Mouse (Mus musculus): Measurements from ENCODE around the gene Col5a3. TPM values are rescaled to one million over a fixed set of nuclear protein-coding genes. Genes with fewer than 3 reads are reported as not detected.

The Col5a3 gene
- polyA plus RNA-seq, 1 experiment from 2014 or later, result 0.59 TPM

DNA sequence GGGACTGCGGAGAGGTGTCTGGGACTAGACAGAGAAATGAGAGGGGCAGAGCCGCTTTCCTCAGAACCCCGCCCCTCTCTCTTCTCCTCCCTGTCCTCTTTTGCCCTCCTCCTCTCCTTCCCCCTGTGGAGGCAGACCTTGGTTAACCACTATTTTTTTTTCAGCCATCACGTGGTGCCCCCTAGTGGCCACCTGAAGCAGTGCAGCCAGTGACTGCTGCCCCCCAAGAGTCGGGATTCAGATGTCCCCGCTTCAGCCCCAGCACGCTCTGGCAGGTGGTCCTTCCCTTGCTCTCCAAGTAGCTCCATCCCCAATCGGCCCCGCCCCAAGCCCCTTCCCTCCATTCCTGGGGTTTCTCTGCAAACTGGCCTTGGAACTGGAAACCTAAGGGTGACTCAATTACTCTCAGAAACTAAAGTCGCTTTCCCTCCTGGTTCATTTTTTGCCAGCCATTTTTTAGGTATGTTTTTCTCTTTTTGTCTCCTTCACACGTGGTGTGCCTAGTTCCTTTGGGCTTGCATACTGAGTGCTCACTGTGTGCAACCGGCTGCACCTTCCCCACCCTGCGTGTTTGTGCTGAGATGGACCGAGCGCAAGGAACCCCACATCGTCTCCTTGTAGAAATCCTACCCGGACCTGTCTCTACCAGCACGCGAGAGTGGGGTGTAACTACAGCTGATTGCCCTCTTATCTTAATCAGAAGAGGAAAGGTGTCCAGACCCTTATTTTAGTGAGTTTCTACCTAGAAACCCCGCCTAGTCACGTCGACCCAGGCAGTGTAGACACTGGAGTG lies 70.7 kb downstream of the Col5a3 start:
- ATAC-seq (ENCODE audit: low read depth), result no peak
- peaks cover 44% of the 10 kb centered on the region for H3K27me3 ChIP-seq
- no peaks in the 10 kb centered on the region for H3K36me3 ChIP-seq
- H3K9ac ChIP-seq, result peak overlapping the region; percentile 85; the same call in 1 of the 2 replicates
- 10% methylated on average over 22 of the region's 22 CpGs for WGBS
- no peaks in the 10 kb centered on the region for H3K9me3 ChIP-seq
- peaks cover 41% of the 10 kb centered on the region for H3K4me1 ChIP-seq (replicated peaks)
- H3K27ac ChIP-seq (replicated peaks), result no peak overlapping the region
- H3K4me2 ChIP-seq, result peak overlapping the region; percentile 76
- H3K4me3 ChIP-seq, result peak overlapping the region; percentile 67

DNA sequence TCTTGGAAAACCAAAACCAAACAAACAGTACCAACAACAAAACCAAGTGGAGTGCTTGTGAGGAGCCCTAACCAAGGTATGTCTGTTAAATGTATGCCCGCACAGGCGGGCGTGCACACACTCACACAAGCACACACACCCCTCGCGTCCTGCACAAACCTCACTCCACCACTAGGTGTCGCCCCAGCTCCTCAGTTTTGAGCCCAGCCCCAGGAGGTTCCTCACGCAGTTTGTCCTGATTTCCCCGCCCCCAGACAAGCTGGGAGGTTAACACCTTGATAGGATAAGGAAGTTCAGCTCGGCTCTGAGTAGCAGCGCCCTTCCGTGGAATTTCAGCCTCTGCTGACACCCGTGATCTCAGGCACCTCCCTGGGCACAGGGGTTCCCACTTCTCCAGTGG lies 74.5 kb downstream of the Col5a3 start:
- no peak overlapping the region for H3K27ac ChIP-seq (replicated peaks)
- H3K4me1 ChIP-seq (replicated peaks), result peaks cover 17% of the 10 kb centered on the region
- H3K4me2 ChIP-seq, result no peak overlapping the region
- H3K36me3 ChIP-seq, result no peaks in the 10 kb centered on the region
- H3K4me3 ChIP-seq, result no peak overlapping the region
- ATAC-seq (ENCODE audit: low read depth), result peak; percentile 42; the same call in 1 of the 2 replicates
- WGBS, result 3% methylated on average over 12 of the region's 12 CpGs
- H3K27me3 ChIP-seq, result peaks cover 41% of the 10 kb centered on the region
- H3K9ac ChIP-seq, result no peak overlapping the region
- H3K9me3 ChIP-seq, result no peaks in the 10 kb centered on the region

GRCm38 (mm10) chr9:20738251-20738999 lies 76.4 kb downstream of the Col5a3 start:
- H3K27ac ChIP-seq (replicated peaks), result no peak overlapping the region
- WGBS, result 40% methylated on average over 8 of the region's 8 CpGs
- no peak overlapping the region for H3K4me3 ChIP-seq
- no peaks in the 10 kb centered on the region for H3K9me3 ChIP-seq
- H3K4me1 ChIP-seq (replicated peaks), result 0 out of 2 replicates have a peak, but pooled peaks cover 3% of the 10 kb centered on the region
- no peaks in the 10 kb centered on the region for H3K36me3 ChIP-seq
- H3K4me2 ChIP-seq, result no peak overlapping the region
- H3K27me3 ChIP-seq, result peaks cover 21% of the 10 kb centered on the region
- H3K9ac ChIP-seq, result no peak overlapping the region
- ATAC-seq (ENCODE audit: low read depth), result no peak

DNA sequence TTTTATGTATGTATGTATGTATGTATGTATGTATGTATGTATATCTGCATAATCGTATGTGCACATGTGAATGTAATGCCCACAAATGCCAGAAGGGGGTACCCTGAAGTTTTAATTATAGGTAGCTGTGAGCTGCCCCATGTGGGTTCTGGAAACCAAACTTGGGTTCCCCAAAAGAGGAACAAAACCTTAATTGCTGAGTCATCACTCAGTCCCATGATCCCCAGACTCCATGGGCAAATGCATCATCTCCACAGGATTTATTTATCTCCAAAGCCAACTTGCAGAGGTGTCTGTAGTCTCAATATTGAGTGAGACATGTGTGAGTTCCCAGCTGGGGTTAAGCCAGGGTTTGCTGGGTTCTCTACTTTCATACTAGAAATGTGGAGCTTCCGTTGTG lies 77.6 kb downstream of the Col5a3 start:
- no peak overlapping the region for H3K4me2 ChIP-seq

GRCm38 (mm10) chr9:20734692-20735091 lies 80.2 kb downstream of the Col5a3 start:
- ATAC-seq (ENCODE audit: low read depth), result no peak
- Histone ChIP-seq H3K36me3 (no peaks in the 10 kb centered on the region), H3K27ac (replicated peaks) (no peak overlapping the region), H3K4me2 (no peak overlapping the region), H3K27me3 (peaks cover 9% of the 10 kb centered on the region), H3K4me3 (no peak overlapping the region), H3K9ac (no peak overlapping the region), H3K9me3 (no peaks in the 10 kb centered on the region), H3K4me1 (replicated peaks) (no peaks in the 10 kb centered on the region)
- WGBS, result 79% methylated on average over 3 of the region's 3 CpGs

More for the DNA sequence above, 77.6 kb downstream of the Col5a3 start:
- Histone ChIP-seq H3K27ac (replicated peaks) (no peak overlapping the region), H3K9me3 (no peaks in the 10 kb centered on the region), H3K9ac (no peak overlapping the region), H3K4me3 (no peak overlapping the region), H3K36me3 (no peaks in the 10 kb centered on the region), H3K4me1 (replicated peaks) (0 out of 2 replicates have a peak, but pooled peaks cover 3% of the 10 kb centered on the region), H3K27me3 (peaks cover 17% of the 10 kb centered on the region)
- ATAC-seq (ENCODE audit: low read depth), result no peak
- WGBS, result 98% methylated on average over 2 of the region's 2 CpGs

DNA sequence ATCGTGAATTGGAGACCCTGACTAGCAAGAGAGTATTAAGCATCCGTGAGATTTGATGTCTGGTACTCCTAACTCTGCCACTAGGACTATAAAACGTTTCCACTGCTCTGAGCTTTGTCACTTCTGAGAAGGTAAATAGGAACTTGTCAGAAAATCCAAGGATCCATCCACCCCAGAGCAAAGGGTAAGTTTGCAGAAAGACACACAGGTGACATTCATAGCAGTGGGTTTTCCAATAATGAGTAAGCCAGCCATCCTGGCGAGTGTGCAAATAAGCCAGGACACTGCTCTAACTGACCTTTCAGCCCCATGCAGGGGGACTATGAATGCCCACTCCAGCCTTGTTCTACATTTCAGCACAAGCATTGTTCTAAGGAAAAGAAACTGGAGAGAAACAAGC lies 83.1 kb downstream of the Col5a3 start:
- no peaks in the 10 kb centered on the region for H3K36me3 ChIP-seq
- H3K4me2 ChIP-seq, result no peak overlapping the region
- H3K9me3 ChIP-seq, result no peaks in the 10 kb centered on the region
- H3K27ac ChIP-seq (replicated peaks), result no peak overlapping the region
- H3K9ac ChIP-seq, result no peak overlapping the region
- peaks cover 11% of the 10 kb centered on the region for H3K4me1 ChIP-seq (replicated peaks)
- ATAC-seq (ENCODE audit: low read depth), result no peak
- H3K4me3 ChIP-seq, result no peak overlapping the region
- H3K27me3 ChIP-seq, result peaks cover 15% of the 10 kb centered on the region
- 70% methylated on average over 4 of the region's 4 CpGs for WGBS

DNA sequence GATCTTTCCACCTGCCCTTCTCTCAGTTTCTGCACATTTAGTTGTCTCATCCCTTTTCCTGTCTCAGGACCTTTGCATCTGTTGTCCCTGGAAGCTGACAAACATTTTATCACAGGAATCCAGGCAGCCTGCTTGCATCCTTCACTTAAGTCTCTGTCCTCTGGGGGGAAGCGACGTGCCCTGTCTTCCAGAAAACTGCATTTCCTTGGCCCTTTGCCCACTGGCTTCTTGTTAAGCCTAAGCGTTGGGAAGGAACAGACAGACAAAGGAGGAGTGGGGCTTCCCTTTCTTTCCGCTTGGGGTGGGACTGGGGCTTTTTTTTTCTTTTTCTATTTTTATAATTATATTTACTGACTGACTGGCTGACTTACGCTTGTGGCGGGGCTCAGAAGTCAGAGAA lies 85.4 kb downstream of the Col5a3 start:
- no peak overlapping the region for H3K27ac ChIP-seq (replicated peaks)
- no peaks in the 10 kb centered on the region for H3K9me3 ChIP-seq
- no peak overlapping the region for H3K4me2 ChIP-seq
- no peak for ATAC-seq (ENCODE audit: low read depth)
- H3K9ac ChIP-seq, result no peak overlapping the region
- no peak overlapping the region for H3K4me3 ChIP-seq
- peaks cover 34% of the 10 kb centered on the region for H3K4me1 ChIP-seq (replicated peaks)
- 55% methylated on average over 6 of the region's 6 CpGs for WGBS
- H3K36me3 ChIP-seq, result no peaks in the 10 kb centered on the region
- peaks cover 27% of the 10 kb centered on the region for H3K27me3 ChIP-seq

DNA sequence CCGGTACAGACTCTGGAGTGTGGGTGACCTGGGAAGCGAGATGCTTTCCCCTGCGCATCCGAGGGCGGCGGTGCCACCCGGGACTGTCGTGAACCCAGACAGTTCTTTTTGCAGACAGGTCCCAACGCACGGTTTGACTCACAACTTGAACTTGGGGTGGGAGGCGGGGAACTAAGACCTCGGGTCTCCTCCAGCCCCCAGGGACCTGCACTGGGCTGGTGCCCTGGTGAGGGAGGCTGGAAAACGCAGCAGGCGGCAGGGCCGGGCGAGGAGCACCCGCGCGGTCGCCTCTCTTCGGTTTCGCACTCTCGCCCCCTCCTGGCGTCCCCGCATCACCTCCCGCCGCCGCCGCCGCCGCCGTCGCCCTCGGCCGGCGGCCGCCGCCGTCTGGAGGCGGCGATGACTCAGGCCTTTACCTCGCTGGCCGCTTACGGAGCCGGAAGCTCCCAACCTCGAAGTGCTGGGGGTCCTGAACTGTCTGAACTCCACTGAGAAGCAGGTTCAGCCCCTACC lies 87.2 kb downstream of the Col5a3 start:
- peak; percentile 60 for ATAC-seq (ENCODE audit: low read depth)
- no peaks in the 10 kb centered on the region for H3K9me3 ChIP-seq
- H3K36me3 ChIP-seq, result no peaks in the 10 kb centered on the region
- peaks cover 47% of the 10 kb centered on the region for H3K4me1 ChIP-seq (replicated peaks)
- peak overlapping the region; percentile 97 for H3K4me2 ChIP-seq
- peaks cover 27% of the 10 kb centered on the region for H3K27me3 ChIP-seq
- peak overlapping the region; percentile 61 for H3K27ac ChIP-seq (replicated peaks)
- peak overlapping the region; percentile 85 for H3K9ac ChIP-seq
- under 1% methylated on average over 43 of the region's 46 CpGs for WGBS
- peak overlapping the region; percentile 62 for H3K4me3 ChIP-seq

DNA sequence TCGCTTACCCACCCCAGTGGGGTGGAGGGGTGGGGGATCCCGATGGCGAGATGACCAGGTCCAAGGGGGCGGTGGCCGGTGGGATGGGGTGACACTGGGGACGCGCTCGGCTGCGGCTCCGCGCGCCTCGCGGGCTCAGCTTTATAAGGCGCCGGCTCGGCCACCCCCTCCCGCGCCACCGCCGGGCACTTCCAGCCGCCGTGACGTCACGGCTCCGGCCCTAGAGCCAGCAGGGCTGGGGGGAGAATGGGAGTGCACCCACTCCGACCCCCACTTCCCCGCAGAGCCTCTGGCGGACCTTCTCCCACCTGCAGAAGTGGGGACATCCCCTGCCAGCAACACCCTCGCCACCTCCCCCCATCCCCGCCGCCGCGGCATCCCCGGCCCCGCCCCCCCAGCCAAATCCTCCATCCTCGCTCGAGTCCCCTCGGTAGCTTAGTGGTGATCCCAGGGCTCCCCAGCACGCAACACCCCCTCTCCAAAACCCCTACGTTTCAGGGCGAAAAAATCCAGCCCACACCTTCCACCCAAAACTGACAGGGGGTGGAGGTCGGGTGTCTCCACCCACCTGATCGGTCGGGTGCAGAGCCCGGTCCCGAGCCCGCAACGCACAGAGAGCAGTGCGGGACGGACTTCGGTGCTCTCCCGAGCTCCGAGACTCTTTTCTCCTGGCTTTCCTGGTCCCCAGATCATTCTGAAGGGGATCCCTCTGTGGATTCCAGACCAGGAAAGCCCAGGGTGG lies 87.8 kb downstream of the Col5a3 start:
- Histone ChIP-seq H3K4me2 (peak overlapping the region; percentile 97), H3K4me1 (replicated peaks) (peaks cover 52% of the 10 kb centered on the region), H3K9ac (peak overlapping the region; percentile 85), H3K9me3 (no peaks in the 10 kb centered on the region), H3K27ac (replicated peaks) (peak overlapping the region; percentile 61), H3K27me3 (peaks cover 27% of the 10 kb centered on the region), H3K4me3 (peak overlapping the region; percentile 62), H3K36me3 (no peaks in the 10 kb centered on the region)
- ATAC-seq (ENCODE audit: low read depth), result peak; percentile 59
- WGBS, result under 1% methylated on average over 54 of the region's 54 CpGs

DNA sequence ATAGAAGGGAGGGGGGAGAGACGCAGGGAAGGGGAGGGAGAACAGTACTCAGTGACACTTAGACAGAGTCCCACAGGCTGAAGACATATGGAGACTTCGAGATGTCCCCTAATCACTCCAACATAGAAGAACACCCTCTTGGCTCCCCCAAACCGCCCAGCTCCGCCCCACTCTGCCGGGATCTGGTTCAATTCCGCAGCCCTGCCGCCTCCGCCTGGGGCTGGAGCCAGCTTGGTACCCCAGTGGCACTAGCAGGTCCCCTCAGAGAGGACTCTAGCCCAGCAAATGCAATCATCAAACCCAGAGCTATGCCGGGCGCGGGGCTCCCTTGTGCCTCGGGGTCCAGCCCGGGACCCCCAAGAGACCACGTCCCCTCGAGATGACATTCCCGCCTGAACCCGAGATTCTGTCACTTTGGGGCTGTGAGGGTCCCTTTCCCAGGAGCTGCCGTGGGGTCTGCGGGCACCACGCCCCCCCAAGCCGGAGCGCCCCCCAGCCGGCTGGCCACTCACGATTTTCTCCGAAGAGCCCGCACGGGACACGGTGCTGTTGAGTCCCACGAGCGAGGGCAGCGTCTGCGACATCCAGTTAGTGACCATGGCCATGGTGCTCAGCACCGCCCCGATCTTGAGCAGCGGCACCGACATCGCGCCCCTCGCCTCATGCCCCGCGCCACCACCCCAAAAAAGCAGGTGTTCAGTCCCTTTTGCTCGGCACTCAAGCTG lies 88.6 kb downstream of the Col5a3 start:
- WGBS, result 2% methylated on average over 42 of the region's 42 CpGs
- peak; percentile 15 for ATAC-seq (ENCODE audit: low read depth)
- Histone ChIP-seq H3K9me3 (no peaks in the 10 kb centered on the region), H3K27me3 (peaks cover 27% of the 10 kb centered on the region), H3K9ac (peak overlapping the region; percentile 85), H3K4me2 (peak overlapping the region; percentile 97), H3K4me1 (replicated peaks) (peaks cover 60% of the 10 kb centered on the region), H3K36me3 (no peaks in the 10 kb centered on the region), H3K27ac (replicated peaks) (peak overlapping the region; percentile 61), H3K4me3 (peak overlapping the region; percentile 62)

- peak; percentile 68 for ATAC-seq (ENCODE audit: low read depth)
- Histone ChIP-seq H3K9ac (no peak overlapping the region), H3K4me3 (no peak overlapping the region), H3K27ac (replicated peaks) (peak overlapping the region; percentile 69), H3K27me3 (peaks cover 12% of the 10 kb centered on the region; the same call in 1 of the 2 replicates), H3K9me3 (no peaks in the 10 kb centered on the region), H3K4me2 (peak overlapping the region; percentile 9; the same call in 1 of the 2 replicates), H3K4me1 (replicated peaks) (peaks cover 56% of the 10 kb centered on the region), H3K36me3 (peaks cover 6% of the 10 kb centered on the region; the same call in 1 of the 2 replicates)
- WGBS, result 8% methylated on average over 2 of the region's 2 CpGs
These were observed 93.3 kb downstream of the Col5a3 start for GRCm38 (mm10) chr9:20721582-20721981.

Measured in neural tube, embryonic 13.5 days (tissue).